Mouse (Mus musculus): ENCODE data around the gene Dmgdh.

- TF ChIP-seq CTCF (IDR thresholded peaks at IDR 0.05; ENCODE audit: borderline replicate concordance, insufficient read depth, low read length) (no peak), POLR2A (IDR thresholded peaks at IDR 0.05; ENCODE audit: low read depth, low read length) (no peak)
These were observed 11.0 kb downstream of the Dmgdh start for GRCm38 (mm10) chr13:93685226-93685625.

Data from embryonic fibroblast, embryonic 13.5 days (primary cell).